Mouse (Mus musculus): ENCODE measurements at regions not wholly inside any gene's neighbourhood (a gene's known extent, or its start where the extent isn't known, plus 50 kb on each side); places are given as distances from the start of the nearest gene placed in this dataset.

- DNase-seq (ENCODE audit: low spot score) (no peak), ATAC-seq (no peak)
- no peak overlapping the region for H3K4me3 ChIP-seq (ENCODE audit: low read length)
- H3K27ac ChIP-seq: no peak overlapping the region
- no peaks in the 10 kb centered on the region for H3K4me1 ChIP-seq (ENCODE audit: insufficient read depth, low read length)
- H3K36me3 ChIP-seq (ENCODE audit: insufficient read depth, low read length): no peaks in the 10 kb centered on the region
- no peak overlapping the region for H3K9ac ChIP-seq (replicated peaks; ENCODE audit: low read length)
- no peak for TF ChIP-seq CTCF (IDR thresholded peaks at IDR 0.05; ENCODE audit: low read depth)
- H3K4me2 ChIP-seq (ENCODE audit: low read depth, low read length): no peak overlapping the region
- no peaks in the 10 kb centered on the region for H3K9me3 ChIP-seq (ENCODE audit: low read length)
- WGBS: 0% methylated on average over 1 of the region's 1 CpGs
- no peaks in the 10 kb centered on the region for H3K27me3 ChIP-seq (ENCODE audit: insufficient read depth, low read length)
Measured at GRCm38 (mm10) chr3:50761766-50762165, 318.4 kb upstream of the Slc7a11 start.

GRCm38 (mm10) chr3:50758106-50758505 is 314.7 kb upstream of the Slc7a11 start:
- no peak for TF ChIP-seq CTCF (IDR thresholded peaks at IDR 0.05; ENCODE audit: low read depth)
- H3K27ac ChIP-seq: no peak overlapping the region
- WGBS: 94% methylated on average over 1 of the region's 1 CpGs
- no peak for ATAC-seq
- no peak for DNase-seq (ENCODE audit: low spot score)
- no peaks in the 10 kb centered on the region for H3K4me1 ChIP-seq (ENCODE audit: insufficient read depth, low read length)
- H3K9ac ChIP-seq (replicated peaks; ENCODE audit: low read length): no peak overlapping the region
- H3K36me3 ChIP-seq (ENCODE audit: insufficient read depth, low read length): no peaks in the 10 kb centered on the region
- no peaks in the 10 kb centered on the region for H3K27me3 ChIP-seq (ENCODE audit: insufficient read depth, low read length)
- no peak overlapping the region for H3K4me3 ChIP-seq (ENCODE audit: low read length)
- no peak overlapping the region for H3K4me2 ChIP-seq (ENCODE audit: low read depth, low read length)
- no peaks in the 10 kb centered on the region for H3K9me3 ChIP-seq (ENCODE audit: low read length)

GRCm38 (mm10) chr3:50737173-50737572 is 293.8 kb upstream of the Slc7a11 start:
- H3K9me3 ChIP-seq (ENCODE audit: low read length): no peaks in the 10 kb centered on the region
- no peak overlapping the region for H3K27ac ChIP-seq
- no peak overlapping the region for H3K4me2 ChIP-seq (ENCODE audit: low read depth, low read length)
- no peak overlapping the region for H3K4me3 ChIP-seq (ENCODE audit: low read length)
- 0 out of 2 replicates have a peak, but pooled peaks cover 4% of the 10 kb centered on the region for H3K4me1 ChIP-seq (ENCODE audit: insufficient read depth, low read length)
- H3K36me3 ChIP-seq (ENCODE audit: insufficient read depth, low read length): no peaks in the 10 kb centered on the region
- DNase-seq (ENCODE audit: low spot score): no peak
- 93% methylated on average over 1 of the region's 1 CpGs for WGBS
- ATAC-seq: no peak
- H3K9ac ChIP-seq (replicated peaks; ENCODE audit: low read length): no peak overlapping the region
- TF ChIP-seq CTCF (IDR thresholded peaks at IDR 0.05; ENCODE audit: low read depth): no peak
- H3K27me3 ChIP-seq (ENCODE audit: insufficient read depth, low read length): no peaks in the 10 kb centered on the region

GRCm38 (mm10) chr3:50719035-50719434 is 275.6 kb upstream of the Slc7a11 start:
- H3K4me2 ChIP-seq (ENCODE audit: low read depth, low read length): no peak overlapping the region
- H3K9me3 ChIP-seq (ENCODE audit: low read length): no peaks in the 10 kb centered on the region
- ATAC-seq (no peak), DNase-seq (ENCODE audit: low spot score) (no peak)
- H3K4me1 ChIP-seq (ENCODE audit: insufficient read depth, low read length): 0 out of 2 replicates have a peak, but pooled peaks cover 4% of the 10 kb centered on the region
- no peak overlapping the region for H3K4me3 ChIP-seq (ENCODE audit: low read length)
- no peak overlapping the region for H3K9ac ChIP-seq (replicated peaks; ENCODE audit: low read length)
- H3K27me3 ChIP-seq (ENCODE audit: insufficient read depth, low read length): no peaks in the 10 kb centered on the region
- no peak overlapping the region for H3K27ac ChIP-seq
- TF ChIP-seq CTCF (IDR thresholded peaks at IDR 0.05; ENCODE audit: low read depth): no peak
- H3K36me3 ChIP-seq (ENCODE audit: insufficient read depth, low read length): no peaks in the 10 kb centered on the region
- WGBS: 90% methylated on average over 5 of the region's 5 CpGs

- Histone ChIP-seq H3K4me3 (ENCODE audit: low read length) (no peak overlapping the region), H3K27ac (no peak overlapping the region), H3K27me3 (ENCODE audit: insufficient read depth, low read length) (no peaks in the 10 kb centered on the region), H3K4me1 (ENCODE audit: insufficient read depth, low read length) (peaks cover 10% of the 10 kb centered on the region; the same call in 1 of the 2 replicates), H3K9ac (replicated peaks; ENCODE audit: low read length) (no peak overlapping the region), H3K4me2 (ENCODE audit: low read depth, low read length) (no peak overlapping the region), H3K9me3 (ENCODE audit: low read length) (no peaks in the 10 kb centered on the region), H3K36me3 (ENCODE audit: insufficient read depth, low read length) (no peaks in the 10 kb centered on the region)
- DNase-seq (ENCODE audit: low spot score) (no peak), ATAC-seq (no peak)
- WGBS: 74% methylated on average over 6 of the region's 6 CpGs
- TF ChIP-seq CTCF (IDR thresholded peaks at IDR 0.05; ENCODE audit: low read depth): no peak
Measured at GRCm38 (mm10) chr3:50713463-50713862, 270.0 kb upstream of the Slc7a11 start.

GRCm38 (mm10) chr3:50709415-50709989 is 266.1 kb upstream of the Slc7a11 start:
- 7% methylated on average over 12 of the region's 12 CpGs for WGBS
- H3K27me3 ChIP-seq (ENCODE audit: insufficient read depth, low read length): no peaks in the 10 kb centered on the region
- peaks cover 10% of the 10 kb centered on the region; the same call in 1 of the 2 replicates for H3K4me1 ChIP-seq (ENCODE audit: insufficient read depth, low read length)
- no peak overlapping the region for H3K27ac ChIP-seq
- TF ChIP-seq CTCF (IDR thresholded peaks at IDR 0.05; ENCODE audit: low read depth): peak; percentile 37
- DNase-seq (ENCODE audit: low spot score): peak; percentile 48
- H3K36me3 ChIP-seq (ENCODE audit: insufficient read depth, low read length): no peaks in the 10 kb centered on the region
- no peaks in the 10 kb centered on the region for H3K9me3 ChIP-seq (ENCODE audit: low read length)
- no peak overlapping the region for H3K4me3 ChIP-seq (ENCODE audit: low read length)
- ATAC-seq: peak; percentile 59; the same call in 1 of the 2 replicates
- no peak overlapping the region for H3K9ac ChIP-seq (replicated peaks; ENCODE audit: low read length)
- 0 out of 2 replicates have a peak overlapping the region, but pooled peaks have one; percentile 2 for H3K4me2 ChIP-seq (ENCODE audit: low read depth, low read length)

GRCm38 (mm10) chr3:50706707-50707106 is 263.3 kb upstream of the Slc7a11 start:
- ATAC-seq (no peak), DNase-seq (ENCODE audit: low spot score) (no peak)
- Histone ChIP-seq H3K4me2 (ENCODE audit: low read depth, low read length) (no peak overlapping the region), H3K4me3 (ENCODE audit: low read length) (no peak overlapping the region), H3K9me3 (ENCODE audit: low read length) (0 out of 2 replicates have a peak, but pooled peaks cover 2% of the 10 kb centered on the region), H3K9ac (replicated peaks; ENCODE audit: low read length) (no peak overlapping the region), H3K27ac (no peak overlapping the region), H3K36me3 (ENCODE audit: insufficient read depth, low read length) (no peaks in the 10 kb centered on the region), H3K4me1 (ENCODE audit: insufficient read depth, low read length) (peaks cover 5% of the 10 kb centered on the region; the same call in 1 of the 2 replicates), H3K27me3 (ENCODE audit: insufficient read depth, low read length) (no peaks in the 10 kb centered on the region)
- 72% methylated on average over 2 of the region's 2 CpGs for whole genome bisulfite sequencing
- no peak for TF ChIP-seq CTCF (IDR thresholded peaks at IDR 0.05; ENCODE audit: low read depth)
